Mouse (Mus musculus): ENCODE data around the gene Hpse.

Gene Hpse

DNA sequence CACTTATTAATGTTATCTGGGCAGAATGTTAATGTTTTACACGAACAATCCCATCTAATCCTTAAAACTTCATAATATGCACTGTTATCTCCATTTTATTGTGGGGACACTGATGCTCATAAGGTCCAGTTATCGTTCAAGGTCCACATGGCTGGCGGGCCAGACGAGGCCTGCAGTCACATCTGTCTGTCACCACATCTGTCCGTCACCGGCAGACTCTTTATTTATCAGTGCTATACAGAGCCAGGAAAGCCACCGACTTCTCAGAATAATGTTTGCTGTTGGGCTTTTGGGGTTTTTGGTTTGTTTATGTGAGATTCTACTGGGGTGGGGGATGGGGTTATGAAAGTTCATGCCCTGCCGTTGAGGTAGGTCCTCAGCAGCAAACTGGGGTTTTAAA is 81.0 kb downstream of the Hpse start:
- DNase-seq (ENCODE audit: low spot score): no peak

DNA sequence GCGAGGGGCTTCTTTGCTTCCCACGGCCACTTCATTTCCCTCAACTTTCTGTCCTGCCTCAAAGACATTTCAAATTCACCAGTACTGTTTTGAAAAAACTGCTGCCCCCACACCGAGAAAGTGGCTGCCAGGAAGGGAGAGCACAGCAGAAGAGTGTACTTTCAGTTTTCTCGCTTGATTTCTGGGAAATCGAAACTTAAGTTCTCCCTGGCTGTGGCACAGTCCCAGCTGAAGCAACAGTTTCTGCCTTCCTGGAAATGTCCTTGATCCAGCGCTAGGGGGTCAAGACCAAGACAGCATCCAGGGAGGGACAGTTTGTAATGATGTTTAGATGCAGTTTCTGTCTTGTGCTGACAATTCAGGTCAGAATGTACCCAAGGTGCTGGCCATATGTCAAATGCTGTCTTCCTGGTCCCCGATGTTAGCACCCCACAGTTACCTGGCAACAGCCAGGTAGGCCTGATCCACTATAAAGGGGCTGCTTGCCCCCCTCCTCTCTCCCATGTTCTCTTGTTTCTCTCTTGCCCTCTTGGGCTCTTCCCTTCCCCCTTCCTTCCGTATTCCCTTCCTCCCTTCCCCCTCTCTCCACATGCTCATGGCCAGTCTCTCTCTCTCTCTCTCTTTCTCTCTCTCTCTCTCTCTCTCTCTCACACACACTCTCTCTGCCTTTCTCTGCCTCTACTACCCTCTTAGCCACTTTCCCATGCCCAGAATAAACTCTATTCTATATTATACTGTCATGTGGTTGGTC is 82.5 kb downstream of the Hpse start:
- DNase-seq (ENCODE audit: low spot score): no peak

DNA sequence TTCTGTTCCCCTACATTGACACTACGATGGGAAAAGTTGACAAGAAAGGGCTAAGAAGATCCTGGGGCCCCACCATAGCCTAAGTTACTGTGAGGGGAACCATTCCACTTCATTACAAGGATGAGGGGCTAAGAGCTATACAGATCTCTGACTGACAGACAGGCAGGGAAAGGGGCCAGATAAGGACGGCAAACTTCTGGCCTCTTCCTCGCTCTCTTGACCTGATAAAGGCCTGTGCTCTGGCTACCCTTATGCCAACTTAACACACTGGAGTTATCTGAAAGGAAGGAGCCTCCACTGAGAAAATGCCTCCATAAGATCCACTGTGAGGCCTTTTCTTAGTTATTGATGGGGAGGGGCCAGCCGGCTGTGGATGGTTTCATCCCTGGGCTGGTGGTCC is 83.6 kb downstream of the Hpse start:
- DNase-seq (ENCODE audit: low spot score): no peak

DNA sequence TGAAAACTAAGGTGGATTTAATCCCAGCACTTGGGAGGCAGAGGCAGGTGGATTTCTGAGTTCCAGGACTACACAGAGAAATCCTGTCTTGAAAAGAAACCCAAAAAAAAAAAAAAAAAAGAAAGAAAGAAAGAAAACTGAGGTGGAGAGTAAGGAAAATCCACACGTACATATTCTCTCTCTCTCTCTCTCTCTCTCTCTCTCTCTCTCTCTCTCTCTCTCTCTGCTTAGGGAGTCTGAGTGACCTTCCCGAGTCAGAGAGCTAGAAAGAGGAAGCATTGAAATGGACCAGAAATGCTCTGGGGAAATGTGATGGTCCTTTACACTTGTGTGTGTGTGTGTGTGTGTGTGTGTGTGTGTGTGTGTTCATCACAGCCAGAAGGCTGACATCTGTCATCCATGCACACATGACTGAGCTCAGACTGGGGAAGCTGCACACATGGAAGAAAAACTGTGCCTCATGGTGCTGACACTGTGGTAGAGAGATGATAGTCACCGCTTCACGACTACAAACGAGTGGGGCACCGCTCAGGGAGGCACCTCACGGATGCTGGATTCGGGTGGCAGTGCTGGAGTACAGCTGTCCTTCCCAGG is 84.5 kb downstream of the Hpse start:
- DNase-seq (ENCODE audit: low spot score): no peak

- DNase-seq (ENCODE audit: low spot score): no peak
These were observed 86.9 kb downstream of the Hpse start for GRCm38 (mm10) chr5:100632540-100633129.

All from left cerebral cortex, adult 11 months (tissue).